Mouse (Mus musculus): ENCODE results near the gene Tmem25. TPM values are rescaled to one million over a fixed set of nuclear protein-coding genes. Genes with fewer than 3 reads are reported as not detected.

Tmem25 gene
- 1.0 TPM for polyA plus RNA-seq (2014; fragmentation: Illumina TruSeq; extraction: RNeasy Lipid Tissue Mini Kit (QIAGEN cat#74804); ENCODE audit: low read depth, low replicate concordance)

GRCm38 (mm10) chr9:44799102-44799957 lies at the start of gene Tmem25:
Gene Tmem25 (minus strand): TSS chr9:44799307.

GRCm38 (mm10) chr9:44802808-44803450 lies 3.8 kb upstream of the Tmem25 start, which contains the start of gene Ttc36:
Gene Ttc36 (minus strand): TSS chr9:44803072.

GRCm38 (mm10) chr9:44767101-44768028 lies 31.7 kb downstream of the Tmem25 start, which contains the start of the genes Arcn1 and Ift46:
Gene Arcn1 (minus strand): TSS chr9:44767845.
Gene Ift46 (plus strand): TSS chr9:44767908.

Other genes starting within 250 kb of the Tmem25 start
- gene Cxcr5, start 237.4 kb downstream of the Tmem25 start, polyA plus RNA-seq (2014; fragmentation: Illumina TruSeq; extraction: RNeasy Lipid Tissue Mini Kit (QIAGEN cat#74804); ENCODE audit: low read depth, low replicate concordance), result 1.6 TPM
- gene Ddx6, start 194.4 kb downstream of the Tmem25 start, polyA plus RNA-seq (2014; fragmentation: Illumina TruSeq; extraction: RNeasy Lipid Tissue Mini Kit (QIAGEN cat#74804); ENCODE audit: low read depth, low replicate concordance), result 251 TPM
- gene Treh, start 126.1 kb downstream of the Tmem25 start, polyA plus RNA-seq (2014; fragmentation: Illumina TruSeq; extraction: RNeasy Lipid Tissue Mini Kit (QIAGEN cat#74804); ENCODE audit: low read depth, low replicate concordance), result not detected
- 1.8 TPM for gene Phldb1, start 64.1 kb downstream of the Tmem25 start, polyA plus RNA-seq (2014; fragmentation: Illumina TruSeq; extraction: RNeasy Lipid Tissue Mini Kit (QIAGEN cat#74804); ENCODE audit: low read depth, low replicate concordance)
- 391 TPM for gene Arcn1, start 31.5 kb downstream of the Tmem25 start, polyA plus RNA-seq (2014; fragmentation: Illumina TruSeq; extraction: RNeasy Lipid Tissue Mini Kit (QIAGEN cat#74804); ENCODE audit: low read depth, low replicate concordance)
- gene Ift46, start 31.4 kb downstream of the Tmem25 start, polyA plus RNA-seq (2014; fragmentation: Illumina TruSeq; extraction: RNeasy Lipid Tissue Mini Kit (QIAGEN cat#74804); ENCODE audit: low read depth, low replicate concordance), result 28.7 TPM
- not detected for gene Ttc36, start 3.8 kb upstream of the Tmem25 start, polyA plus RNA-seq (2014; fragmentation: Illumina TruSeq; extraction: RNeasy Lipid Tissue Mini Kit (QIAGEN cat#74804); ENCODE audit: low read depth, low replicate concordance)
- 28.0 TPM for gene Kmt2a, start 82.0 kb upstream of the Tmem25 start, polyA plus RNA-seq (2014; fragmentation: Illumina TruSeq; extraction: RNeasy Lipid Tissue Mini Kit (QIAGEN cat#74804); ENCODE audit: low read depth, low replicate concordance)
- 608 TPM for gene Atp5l, start 121.4 kb upstream of the Tmem25 start, polyA plus RNA-seq (2014; fragmentation: Illumina TruSeq; extraction: RNeasy Lipid Tissue Mini Kit (QIAGEN cat#74804); ENCODE audit: low read depth, low replicate concordance)
- gene Ube4a, start 166.3 kb upstream of the Tmem25 start, polyA plus RNA-seq (2014; fragmentation: Illumina TruSeq; extraction: RNeasy Lipid Tissue Mini Kit (QIAGEN cat#74804); ENCODE audit: low read depth, low replicate concordance), result 87.4 TPM
- 3.1 TPM for gene Cd3g, start 181.1 kb upstream of the Tmem25 start, polyA plus RNA-seq (2014; fragmentation: Illumina TruSeq; extraction: RNeasy Lipid Tissue Mini Kit (QIAGEN cat#74804); ENCODE audit: low read depth, low replicate concordance)
- gene Cd3d, start 182.5 kb upstream of the Tmem25 start, polyA plus RNA-seq (2014; fragmentation: Illumina TruSeq; extraction: RNeasy Lipid Tissue Mini Kit (QIAGEN cat#74804); ENCODE audit: low read depth, low replicate concordance), result 1.1 TPM
- gene Cd3e, start 210.3 kb upstream of the Tmem25 start, polyA plus RNA-seq (2014; fragmentation: Illumina TruSeq; extraction: RNeasy Lipid Tissue Mini Kit (QIAGEN cat#74804); ENCODE audit: low read depth, low replicate concordance), result 1.6 TPM
- 149 TPM for gene Mpzl2, start 240.5 kb upstream of the Tmem25 start, polyA plus RNA-seq (2014; fragmentation: Illumina TruSeq; extraction: RNeasy Lipid Tissue Mini Kit (QIAGEN cat#74804); ENCODE audit: low read depth, low replicate concordance)

Measured in sigmoid colon, adult 10 weeks (tissue).